Mouse (Mus musculus) spleen, adult 18-20 months (tissue): ENCODE results near the gene Hexim2.

Source experiments
- DNase-seq, 2 experiments: peaks; one replicate each; pipeline ENCODE4 v3.0.0; 2022; ENCODE audit warnings: mixed read lengths in 2 of 2

Hexim2 gene

GRCm38 (mm10) chr11:103112552-103112912 lies 19.7 kb upstream of the Hexim2 start:
- no peak for DNase-seq

GRCm38 (mm10) chr11:103113005-103113404 lies 19.2 kb upstream of the Hexim2 start:
- no peak for DNase-seq

- DNase-seq = no peak
Measured at GRCm38 (mm10) chr11:103113771-103114170, 18.5 kb upstream of the Hexim2 start.

DNA sequence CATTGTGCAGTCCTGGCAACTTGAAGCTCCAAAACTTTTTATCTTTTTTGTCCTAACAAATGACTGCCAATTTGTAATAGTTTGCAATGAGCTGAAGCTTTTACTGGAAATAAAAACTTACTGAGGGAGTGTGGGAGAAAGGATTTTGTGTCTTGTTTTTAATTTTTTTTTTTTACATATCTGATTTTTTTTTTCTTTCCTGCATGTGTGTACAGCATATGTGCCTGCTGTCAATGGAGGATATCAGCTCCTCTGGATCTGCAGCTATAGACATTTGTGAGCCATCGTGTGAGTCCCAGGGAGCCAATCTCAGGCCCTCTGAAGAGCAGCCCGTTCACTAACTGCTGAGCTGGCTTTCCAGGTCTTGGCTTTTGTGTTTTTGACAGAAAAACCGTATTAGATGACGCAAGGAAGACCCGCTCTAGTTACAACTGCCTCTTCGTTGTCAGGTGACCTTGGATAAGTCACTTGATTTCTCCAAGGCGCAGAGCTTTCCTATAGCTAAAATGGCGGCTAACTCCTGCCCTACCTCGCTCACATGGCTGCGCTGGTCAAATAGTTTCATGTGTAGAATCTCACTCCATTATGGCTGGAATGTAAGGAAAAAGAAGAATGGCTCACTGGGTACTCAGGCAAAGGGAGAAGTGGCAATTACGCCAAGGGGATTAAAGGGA lies 17.8 kb upstream of the Hexim2 start:
- DNase-seq = no peak

DNA sequence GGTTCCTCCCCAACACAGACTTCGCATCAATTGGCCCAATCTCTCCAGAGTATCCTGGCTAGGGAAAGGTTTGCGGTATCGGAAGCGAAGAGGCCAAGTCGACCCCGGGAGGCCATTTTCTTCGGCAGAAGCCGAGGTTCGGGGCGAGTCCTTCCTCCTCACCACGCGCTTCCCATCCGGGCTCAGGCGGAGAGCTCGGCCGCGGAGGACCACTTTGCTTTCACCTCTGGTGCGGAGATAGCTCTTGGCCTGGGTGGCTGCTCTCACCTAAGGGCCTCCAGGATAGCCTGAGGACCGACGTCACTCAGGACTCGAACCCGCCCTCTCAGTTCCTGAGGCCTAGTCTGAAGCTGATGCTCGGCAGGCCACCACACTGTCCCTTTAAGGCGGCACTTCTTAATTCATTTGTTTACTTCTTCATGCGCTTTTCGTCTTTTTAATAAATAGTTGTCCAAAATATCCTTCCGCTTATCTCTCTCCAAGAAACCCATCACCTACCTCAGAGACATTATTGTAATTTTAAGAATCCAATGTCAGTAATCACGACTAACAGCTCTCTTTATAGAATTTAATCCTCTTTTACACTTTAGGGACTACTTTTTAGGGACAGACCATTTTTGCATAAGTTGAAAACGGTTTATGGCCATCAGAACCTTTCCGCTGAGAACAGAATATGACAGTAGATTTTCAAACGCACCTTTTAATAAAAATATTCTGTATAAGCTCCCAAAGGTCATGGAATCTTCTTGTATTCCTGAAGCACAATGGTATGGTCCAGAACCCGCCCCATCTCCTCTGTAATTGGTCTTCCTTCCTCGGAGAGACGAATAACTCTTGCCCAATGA lies 16.8 kb upstream of the Hexim2 start:
- peak; percentile 74 to 75 for DNase-seq

DNA sequence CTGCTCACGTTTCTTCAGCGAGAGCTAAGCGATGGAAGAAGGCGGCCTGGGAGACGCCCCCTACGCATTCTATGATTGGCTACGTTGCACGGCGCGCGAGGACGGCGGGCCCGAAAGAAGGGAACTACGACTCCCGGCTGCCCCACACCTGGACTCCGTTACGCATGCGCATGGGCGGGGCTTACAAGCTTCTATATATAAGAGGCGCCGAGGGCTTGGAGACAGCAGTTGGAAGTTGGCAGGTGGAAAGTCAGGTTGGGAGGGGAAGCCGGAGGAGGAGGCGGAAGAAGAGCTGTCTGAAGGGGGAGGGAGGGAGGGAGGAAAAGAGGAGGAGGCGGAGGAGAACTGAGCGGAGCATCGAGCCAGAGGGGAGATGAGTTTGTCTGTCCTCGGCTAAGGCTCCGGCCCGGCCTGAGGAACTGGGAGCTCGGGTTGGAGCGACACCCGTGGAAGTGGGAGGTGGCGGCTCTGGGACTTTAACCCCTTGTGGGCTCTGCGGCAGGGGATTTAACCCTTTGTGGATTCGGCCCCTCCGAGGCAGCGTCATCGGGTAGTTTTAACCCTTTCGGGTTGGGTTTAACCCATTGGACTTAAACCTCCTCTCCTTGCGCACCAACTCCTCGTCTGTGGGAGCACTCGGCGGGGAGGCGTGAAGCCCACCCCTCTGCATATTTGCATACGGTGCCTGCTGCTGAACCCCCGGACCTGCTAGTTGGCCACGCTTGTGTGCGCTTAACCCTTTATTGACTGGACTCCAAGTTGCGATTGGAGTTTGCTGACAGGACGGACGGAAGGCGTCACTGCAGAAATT lies 16.0 kb upstream of the Hexim2 start, which contains the start of gene Hexim1:
TSS of gene Hexim1 (plus strand) at position 224 of the 811 bp plus-strand sequence.
- peak; percentile 99 to 100 for DNase-seq

DNA sequence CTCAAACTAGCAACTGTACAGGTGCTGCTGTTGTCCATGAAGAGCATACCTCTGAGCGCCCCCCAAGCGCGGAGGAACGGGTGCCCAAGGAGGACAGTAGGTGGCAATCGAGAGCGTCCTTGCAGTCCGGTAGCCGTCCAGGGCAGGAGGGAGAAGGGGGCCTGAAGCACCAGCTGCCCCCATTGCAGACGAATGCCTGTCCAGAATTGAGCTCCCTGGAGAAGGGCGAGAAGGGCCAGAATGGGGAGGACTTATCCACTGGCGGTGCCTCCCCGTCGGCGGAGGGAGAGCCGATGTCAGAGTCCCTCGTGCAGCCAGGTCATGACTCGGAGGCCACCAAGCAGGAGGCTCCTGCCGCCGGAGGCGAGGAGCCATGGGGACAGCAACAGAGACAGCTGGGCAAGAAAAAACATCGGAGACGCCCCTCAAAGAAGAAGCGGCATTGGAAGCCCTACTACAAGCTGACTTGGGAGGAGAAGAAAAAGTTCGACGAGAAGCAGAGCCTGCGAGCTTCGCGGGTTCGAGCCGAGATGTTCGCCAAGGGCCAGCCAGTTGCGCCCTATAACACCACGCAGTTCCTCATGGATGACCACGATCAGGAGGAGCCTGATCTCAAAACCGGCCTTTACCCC lies 15.2 kb upstream of the Hexim2 start:
- DNase-seq = peak; percentile 64 to 78

- no peak for DNase-seq
Measured at GRCm38 (mm10) chr11:103117591-103118009, 14.6 kb upstream of the Hexim2 start.

GRCm38 (mm10) chr11:103118866-103119265 lies 13.4 kb upstream of the Hexim2 start:
- DNase-seq = no peak

- DNase-seq = no peak
Measured at GRCm38 (mm10) chr11:103119609-103120008, 12.6 kb upstream of the Hexim2 start.

- DNase-seq = no peak
Measured at GRCm38 (mm10) chr11:103120315-103120714, 11.9 kb upstream of the Hexim2 start.

DNA sequence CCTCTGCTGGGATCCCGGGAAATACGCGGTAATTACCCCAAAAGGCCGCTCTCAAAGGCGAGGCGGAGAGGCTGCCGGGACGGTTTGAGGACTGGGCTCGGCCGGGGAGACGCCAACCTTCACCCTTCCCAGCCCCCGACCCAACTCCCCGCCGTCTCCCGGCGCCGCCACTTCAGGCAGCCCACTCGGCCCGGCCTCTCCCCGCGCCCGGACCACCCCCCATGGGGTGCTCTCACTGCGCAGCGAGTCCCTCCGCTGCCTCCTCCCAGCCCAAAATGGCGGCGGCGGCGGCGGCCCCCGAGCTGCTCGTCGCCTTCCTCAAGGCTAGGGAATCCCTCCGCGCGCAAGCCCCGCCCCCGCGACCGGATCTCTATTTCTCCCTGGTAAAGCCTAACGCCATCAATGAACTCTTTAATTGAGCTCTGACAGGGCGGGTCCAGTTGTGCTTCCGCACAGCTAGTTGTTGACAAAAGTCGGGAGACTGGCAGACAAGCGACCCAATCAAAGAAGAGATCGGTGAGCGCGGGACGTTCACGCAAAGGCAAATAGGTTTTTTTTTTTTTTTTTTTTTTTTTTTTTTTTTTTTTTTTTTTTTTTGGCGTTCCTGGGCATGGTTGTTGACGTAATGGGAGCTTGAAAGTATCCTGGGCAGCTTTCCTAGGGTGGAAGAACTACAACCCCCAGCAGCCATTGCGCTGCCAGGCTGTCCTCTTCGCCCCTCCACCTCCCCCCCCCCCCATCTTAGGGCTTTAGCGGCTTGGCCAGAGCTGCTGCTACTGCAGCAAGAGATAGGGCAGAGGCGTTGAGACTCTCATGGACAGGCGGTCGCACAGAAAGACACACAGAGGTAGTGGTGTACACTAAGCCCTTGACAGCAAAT lies 587 bp downstream of the Hexim2 start:
- DNase-seq = peak; percentile 99 to 100

DNA sequence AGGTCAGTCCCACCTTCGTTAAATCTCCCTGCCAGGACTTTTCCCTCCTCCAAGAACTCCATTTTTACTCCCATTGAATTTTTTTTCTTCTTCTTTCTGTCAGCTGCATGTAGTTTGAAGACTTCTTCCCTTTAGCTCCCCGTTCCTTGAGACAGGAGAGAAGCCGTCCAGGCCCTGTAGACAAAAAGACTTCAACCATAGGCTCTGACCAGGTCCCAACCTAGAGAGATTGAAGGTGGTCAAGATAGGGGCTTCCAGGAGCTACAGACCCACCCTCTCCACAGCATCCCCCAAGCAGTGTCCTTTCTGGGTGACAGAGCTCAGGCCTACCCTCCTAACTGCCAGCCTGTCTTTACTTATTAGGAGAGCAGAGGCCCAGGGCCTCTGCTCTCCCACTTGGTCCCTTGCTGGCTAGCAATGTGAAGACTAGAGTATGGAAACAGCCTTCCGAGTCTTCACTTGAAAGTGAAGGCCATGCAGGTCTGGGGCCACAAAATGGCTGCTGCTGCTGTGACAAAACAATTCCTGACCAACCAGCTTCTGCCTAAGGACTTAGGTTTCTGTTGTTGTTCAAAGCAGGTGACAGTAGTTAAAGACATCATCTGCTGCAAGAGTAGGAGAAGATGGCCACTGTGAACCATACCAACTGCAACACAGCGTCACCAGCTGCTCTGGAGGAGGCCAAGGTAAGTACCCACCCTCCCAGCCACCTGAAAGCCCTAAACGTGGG lies 1.4 kb downstream of the Hexim2 start:
- DNase-seq = no peak

- no peak for DNase-seq
Measured at GRCm38 (mm10) chr11:103134221-103134620, 2.0 kb downstream of the Hexim2 start.

GRCm38 (mm10) chr11:103136039-103136577 lies 3.9 kb downstream of the Hexim2 start:
- no peak for DNase-seq

GRCm38 (mm10) chr11:103139951-103140762 lies 7.9 kb downstream of the Hexim2 start:
- DNase-seq = no peak

- DNase-seq = no peak
Measured at GRCm38 (mm10) chr11:103140763-103141100, 8.5 kb downstream of the Hexim2 start.

- no peak for DNase-seq
Measured at GRCm38 (mm10) chr11:103141101-103141943, 9.1 kb downstream of the Hexim2 start.

DNA sequence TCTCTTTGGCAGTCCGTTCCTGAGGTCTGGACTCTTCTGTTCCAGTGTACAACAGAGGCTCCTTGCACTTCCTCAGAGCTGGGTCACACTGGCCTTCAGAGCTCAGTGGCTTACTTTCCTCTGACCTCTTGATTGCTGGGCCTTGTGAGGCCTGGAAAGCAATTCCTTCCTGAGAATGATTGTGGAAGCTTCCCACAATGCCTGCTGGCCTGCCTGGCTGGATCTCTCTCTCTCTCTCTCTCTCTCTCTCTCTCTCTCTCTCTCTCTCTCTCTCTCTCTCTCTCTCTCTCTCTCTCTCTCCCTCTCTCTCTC lies 9.7 kb downstream of the Hexim2 start:
- DNase-seq = no peak
